Mouse (Mus musculus) heart, postnatal 0 days (tissue): ENCODE results near the gene Slc25a12.

Source experiments
- CTCF ChIP-seq: IDR thresholded peaks from 2 replicates; pipeline ENCODE4 v1.5.1; 2016; ENCODE audit warnings: antibody characterized with exemption, control low read depth, low read depth
- EP300 ChIP-seq: IDR thresholded peaks from 2 replicates; pipeline ENCODE4 v1.6.1; 2016; ENCODE audit warnings: antibody characterized with exemption, low read depth

GRCm38 (mm10) chr2:71358347-71358746 is 9.2 kb downstream of the Slc25a12 start:
- TF ChIP-seq CTCF = no peak
- TF ChIP-seq EP300 = no peak
